Mouse (Mus musculus) thymus, postnatal 25 days (tissue): Measurements from ENCODE around the gene Car9.
"Not testable (repeated sequence)": the region's sequence is repeated elsewhere in the genome, so short reads cannot be mapped to it uniquely, and the experiment has no call there.

Experiments used
- DNase-seq: peaks from one replicate; pipeline ENCODE4 v3.0.0; 2022

Gene Car9

GRCm38 (mm10) chr4:43530581-43530980, 23.8 kb downstream of the Car9 start:
- DNase-seq: peak; percentile 80

- no peak for DNase-seq
Measured at GRCm38 (mm10) chr4:43533270-43533669, 26.5 kb downstream of the Car9 start.

GRCm38 (mm10) chr4:43535628-43536027, 28.9 kb downstream of the Car9 start:
- no peak for DNase-seq

GRCm38 (mm10) chr4:43536031-43536430, 29.3 kb downstream of the Car9 start:
- DNase-seq: no peak

GRCm38 (mm10) chr4:43542044-43542443, 35.3 kb downstream of the Car9 start:
- no peak for DNase-seq

GRCm38 (mm10) chr4:43546375-43547047, 39.7 kb downstream of the Car9 start:
- no peak for DNase-seq

GRCm38 (mm10) chr4:43547160-43547559, 40.4 kb downstream of the Car9 start:
- DNase-seq: no peak

- no peak for DNase-seq
Measured at GRCm38 (mm10) chr4:43549055-43549454, 42.3 kb downstream of the Car9 start.

GRCm38 (mm10) chr4:43551854-43552253, 45.1 kb downstream of the Car9 start:
- not testable (repeated sequence) for DNase-seq

- no peak for DNase-seq
Measured at GRCm38 (mm10) chr4:43552437-43552836, 45.7 kb downstream of the Car9 start.

- no peak for DNase-seq
Measured at GRCm38 (mm10) chr4:43553891-43554290, 47.1 kb downstream of the Car9 start.

- no peak for DNase-seq
Measured at GRCm38 (mm10) chr4:43555926-43556325, 49.2 kb downstream of the Car9 start.

GRCm38 (mm10) chr4:43558028-43558630, 51.4 kb downstream of the Car9 start:
- DNase-seq: no peak

GRCm38 (mm10) chr4:43558631-43559356, 52.0 kb downstream of the Car9 start:
- peak; percentile 75 for DNase-seq

- DNase-seq: no peak
Measured at GRCm38 (mm10) chr4:43559519-43560242, 52.9 kb downstream of the Car9 start.

- DNase-seq: peak; percentile 8
Measured at GRCm38 (mm10) chr4:43560243-43560611, 53.5 kb downstream of the Car9 start.

- peak; percentile 29 for DNase-seq
Measured at GRCm38 (mm10) chr4:43560976-43561375, 54.2 kb downstream of the Car9 start.

GRCm38 (mm10) chr4:43561436-43561996, 54.8 kb downstream of the Car9 start:
- DNase-seq: no peak

GRCm38 (mm10) chr4:43561997-43562768, 55.4 kb downstream of the Car9 start, which contains the start of the genes Creb3 and Tln1:
Gene Creb3, plus strand, starts transcription at chr4:43562332.
Gene Tln1, minus strand, starts transcription at chr4:43562691.
- peak; percentile 94 for DNase-seq

GRCm38 (mm10) chr4:43562769-43563600, 56.2 kb downstream of the Car9 start:
- no peak for DNase-seq
